Mouse (Mus musculus) heart, adult 2 months (tissue): ENCODE data around the gene Rprml. TPM values are rescaled to one million over a fixed set of nuclear protein-coding genes. Genes with fewer than 3 reads are reported as not detected.

Source experiments
- DNase-seq, 2 experiments: peaks; one replicate each; pipeline ENCODE4 v3.0.0; 2021
- H3K27ac ChIP-seq: fragments of 200-600 bp; 2 replicates; pipeline ENCODE4 v1.8.1; 2022
- H3K27me3 ChIP-seq: fragments of 200-500 bp; 2 replicates; pipeline ENCODE4 v1.6.1; 2012; ENCODE audit warnings: mild to moderate bottlenecking, low read length, inconsistent platforms, mixed read lengths; ENCODE audit not compliant: control insufficient read depth, insufficient read depth
- H3K36me3 ChIP-seq: fragments of 200-500 bp; 2 replicates; pipeline ENCODE4 v1.6.1; 2012; ENCODE audit warnings: low read length, inconsistent platforms; ENCODE audit not compliant: control insufficient read depth, insufficient read depth
- H3K4me1 ChIP-seq: fragments of 200-500 bp; 2 replicates; pipeline ENCODE4 v1.6.1; 2011; ENCODE audit warnings: low read length; ENCODE audit not compliant: control insufficient read depth, insufficient read depth
- H3K4me3 ChIP-seq: fragments of 200-600 bp; 2 replicates; pipeline ENCODE4 v1.8.1; 2022
- H3K79me2 ChIP-seq: fragments of 200-500 bp; replicated peaks from 2 replicates; pipeline ENCODE4 v1.6.1; 2012; ENCODE audit warnings: mild to moderate bottlenecking, inconsistent platforms, low read length, moderate library complexity, mixed read lengths; ENCODE audit not compliant: control insufficient read depth, insufficient read depth
- H3K9ac ChIP-seq: fragments of 200-500 bp; 2 replicates; pipeline ENCODE4 v1.6.1; 2012; ENCODE audit warnings: low read depth, mild to moderate bottlenecking, control low read depth, inconsistent platforms, low read length, mixed read lengths
- CTCF ChIP-seq: fragments of 200-600 bp; IDR thresholded peaks from 2 replicates; pipeline ENCODE4 v1.8.1; 2022; ENCODE audit warnings: antibody characterized with exemption, mild to moderate bottlenecking, moderate library complexity
- EP300 ChIP-seq: fragments of 200-500 bp; IDR thresholded peaks from 2 replicates; pipeline ENCODE4 v1.6.1; 2011; ENCODE audit warnings: low read depth, low read length, control low read depth; ENCODE audit not compliant: insufficient read depth
- POLR2A ChIP-seq: fragments of 200-500 bp; IDR thresholded peaks from 2 replicates; pipeline ENCODE4 v1.6.1; 2011; ENCODE audit warnings: mild to moderate bottlenecking, low read depth, low read length, control low read depth; ENCODE audit not compliant: insufficient read depth
- WGBS: fragments of 180-500 bp; shearing (Covaris S2); methylation state at CpG from one replicate; pipeline ENCODE4 v1.1.7; 2018; 5-methylcytosine and 5-hydroxymethylcytosine counted together
- intact Hi-C: fragments of 180-260 bp; cut with DNase I; formaldehyde crosslinking; loops from one replicate; pipeline ENCODE4 v1.15.1; 2025
- polyA plus RNA-seq: library from polyadenylated mRNA; depleted of rRNA; stranded (reverse); fragments of >200 nt; gene quantifications from 2 replicates; pipeline ENCODE4 v1.2.3, GENCODE M21; 2012
- total RNA-seq, 2 experiments: library from RNA; stranded (reverse); gene quantifications; 2 replicates each; pipeline ENCODE4 v1.2.3; 2021

The Rprml gene
- total and polyA plus RNA-seq, 3 experiments = not detected

DNA sequence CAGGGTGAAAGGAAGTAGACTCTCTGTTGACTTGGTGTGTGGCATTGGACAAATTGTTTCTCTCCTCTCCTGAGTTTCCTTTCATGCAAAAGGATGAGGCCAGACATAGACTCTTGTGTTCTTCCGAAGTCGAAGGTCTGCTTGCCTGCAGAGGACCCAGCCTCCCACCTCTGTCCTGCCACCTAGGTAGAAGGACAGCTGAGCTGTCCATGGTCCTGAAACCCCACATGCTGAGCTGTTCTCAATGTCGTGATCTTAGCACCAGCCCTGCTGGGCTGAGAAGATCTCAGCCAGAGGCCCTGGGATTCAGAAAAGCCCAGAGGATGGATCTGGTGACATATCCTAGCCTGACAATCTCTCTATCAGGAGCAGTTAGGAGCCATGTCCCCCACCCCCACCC, 7.2 kb downstream of the Rprml start:
- DNase-seq = peak in 1 of 2 experiments; percentile 23
- no peak overlapping the region for H3K9ac ChIP-seq
- H3K79me2 ChIP-seq = no peaks in the 10 kb centered on the region

GRCm38 (mm10) chr11:103658189-103658588, 8.8 kb downstream of the Rprml start:
- no peaks in the 10 kb centered on the region for H3K36me3 ChIP-seq
- H3K27me3 ChIP-seq = no peaks in the 10 kb centered on the region
- H3K4me1 ChIP-seq = no peaks in the 10 kb centered on the region
- no peak for DNase-seq
- H3K4me3 ChIP-seq = no peak overlapping the region
- no peak overlapping the region for H3K27ac ChIP-seq
- no peaks in the 10 kb centered on the region for H3K79me2 ChIP-seq
- 81% methylated on average over 7 of the region's 7 CpGs for WGBS
- TF ChIP-seq CTCF (no peak), POLR2A (no peak), EP300 (no peak)
- intact Hi-C loops = no loop called here
- H3K9ac ChIP-seq = no peak overlapping the region

More for the DNA sequence above, 7.2 kb downstream of the Rprml start:
- peaks cover 2% of the 10 kb centered on the region; the same call in 1 of the 2 replicates for H3K27me3 ChIP-seq
- H3K27ac ChIP-seq = no peak overlapping the region
- H3K4me3 ChIP-seq = no peak overlapping the region
- no peaks in the 10 kb centered on the region for H3K36me3 ChIP-seq
- H3K4me1 ChIP-seq = no peaks in the 10 kb centered on the region
- whole genome bisulfite sequencing = 7% methylated on average over 3 of the region's 3 CpGs
- intact Hi-C loops = no loop called here
- no peak for TF ChIP-seq POLR2A
- TF ChIP-seq CTCF = no peak
- TF ChIP-seq EP300 = no peak

- no peak overlapping the region for H3K9ac ChIP-seq
- no peak overlapping the region for H3K27ac ChIP-seq
- H3K4me3 ChIP-seq = no peak overlapping the region
- H3K36me3 ChIP-seq = no peaks in the 10 kb centered on the region
- DNase-seq = no peak
- no peaks in the 10 kb centered on the region for H3K79me2 ChIP-seq
- no peaks in the 10 kb centered on the region; the same call in 1 of the 2 replicates for H3K27me3 ChIP-seq
- no peak for TF ChIP-seq EP300
- TF ChIP-seq CTCF = no peak
- no peak for TF ChIP-seq POLR2A
- intact Hi-C loops = no loop called here
- 42% methylated on average over 4 of the region's 4 CpGs for WGBS
- H3K4me1 ChIP-seq = no peaks in the 10 kb centered on the region
Measured at GRCm38 (mm10) chr11:103661863-103662262, 12.5 kb downstream of the Rprml start.

DNA sequence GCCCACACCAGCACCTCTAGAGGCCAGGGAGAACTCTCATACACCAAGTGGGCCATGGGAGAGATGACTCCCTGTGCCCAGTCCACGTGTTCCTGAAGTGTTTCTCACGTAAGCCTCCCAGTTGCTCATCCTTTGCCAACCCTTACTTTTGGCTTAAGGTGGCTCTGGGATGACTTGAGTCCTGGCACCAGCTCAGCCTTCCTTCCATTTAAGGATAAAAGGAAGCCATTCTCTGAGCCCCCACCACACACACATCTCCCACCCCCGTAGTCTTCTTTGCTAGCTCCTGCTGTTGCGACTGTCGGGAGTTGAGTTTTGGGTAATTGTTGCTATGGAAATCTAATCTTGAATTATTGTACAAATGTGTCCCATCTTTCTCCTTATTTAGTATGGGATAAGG, 13.2 kb downstream of the Rprml start:
- TF ChIP-seq POLR2A (no peak), CTCF (no peak), EP300 (no peak)
- DNase-seq = no peak
- Histone ChIP-seq H3K4me1 (no peaks in the 10 kb centered on the region), H3K36me3 (no peaks in the 10 kb centered on the region), H3K79me2 (no peaks in the 10 kb centered on the region), H3K27ac (no peak overlapping the region), H3K4me3 (no peak overlapping the region), H3K27me3 (no peaks in the 10 kb centered on the region; the same call in 1 of the 2 replicates), H3K9ac (no peak overlapping the region)
- intact Hi-C loops = no loop called here
- WGBS = 63% methylated on average over 5 of the region's 5 CpGs

DNA sequence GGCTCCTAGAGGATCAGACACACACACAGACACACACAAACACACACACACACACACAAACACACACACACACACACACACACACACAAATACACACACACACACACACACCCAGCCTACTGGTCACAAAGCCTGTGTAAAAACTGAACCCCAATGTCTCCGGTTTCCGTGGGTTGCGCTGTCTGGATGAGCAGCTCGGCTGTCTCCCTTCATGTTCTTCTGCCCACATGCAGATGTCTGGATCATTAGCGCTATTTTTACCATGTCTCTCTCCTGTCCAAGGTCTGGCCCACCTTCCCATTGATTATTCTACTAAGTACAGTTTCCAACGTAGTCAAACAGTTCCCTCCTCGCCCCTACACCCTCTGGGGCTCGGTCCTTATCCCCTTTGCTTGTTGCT, 13.7 kb downstream of the Rprml start:
- H3K36me3 ChIP-seq = no peaks in the 10 kb centered on the region
- no peaks in the 10 kb centered on the region; the same call in 1 of the 2 replicates for H3K27me3 ChIP-seq
- H3K9ac ChIP-seq = no peak overlapping the region
- WGBS = 80% methylated on average over 8 of the region's 8 CpGs
- H3K4me3 ChIP-seq = no peak overlapping the region
- TF ChIP-seq EP300 (no peak), CTCF (no peak), POLR2A (no peak)
- no peaks in the 10 kb centered on the region for H3K4me1 ChIP-seq
- intact Hi-C loops = no loop called here
- DNase-seq = no peak
- no peak overlapping the region for H3K27ac ChIP-seq
- H3K79me2 ChIP-seq = no peaks in the 10 kb centered on the region

DNA sequence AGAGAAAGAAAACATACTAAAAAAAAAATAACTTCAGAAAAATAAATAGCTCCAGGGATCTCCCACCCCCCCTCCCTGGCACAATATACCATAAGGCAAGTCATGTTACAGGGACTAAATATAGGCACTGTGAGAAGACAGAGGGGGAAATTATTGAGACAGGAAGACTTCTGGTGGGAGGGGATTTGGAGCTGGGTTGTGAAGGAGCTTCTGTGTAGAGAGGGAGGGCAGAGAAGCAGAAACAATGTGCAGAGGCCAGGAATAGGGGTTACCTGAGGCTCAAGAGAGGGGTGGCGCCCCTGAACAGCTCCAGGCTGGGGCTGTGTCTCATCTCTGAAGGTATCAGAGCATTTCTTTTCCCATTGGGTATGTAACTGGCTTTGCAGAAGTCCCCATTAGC, 16.3 kb downstream of the Rprml start:
- WGBS = 50% methylated on average over 1 of the region's 1 CpGs
- no peaks in the 10 kb centered on the region for H3K79me2 ChIP-seq
- no peak overlapping the region for H3K4me3 ChIP-seq
- intact Hi-C loops = no loop called here
- no peak overlapping the region for H3K27ac ChIP-seq
- no peaks in the 10 kb centered on the region for H3K4me1 ChIP-seq
- TF ChIP-seq POLR2A (no peak), CTCF (no peak), EP300 (no peak)
- H3K9ac ChIP-seq = no peak overlapping the region
- no peaks in the 10 kb centered on the region for H3K36me3 ChIP-seq
- DNase-seq = no peak
- no peaks in the 10 kb centered on the region; the same call in 1 of the 2 replicates for H3K27me3 ChIP-seq
